Mouse (Mus musculus): ENCODE measurements around the gene Cyren.

DNA sequence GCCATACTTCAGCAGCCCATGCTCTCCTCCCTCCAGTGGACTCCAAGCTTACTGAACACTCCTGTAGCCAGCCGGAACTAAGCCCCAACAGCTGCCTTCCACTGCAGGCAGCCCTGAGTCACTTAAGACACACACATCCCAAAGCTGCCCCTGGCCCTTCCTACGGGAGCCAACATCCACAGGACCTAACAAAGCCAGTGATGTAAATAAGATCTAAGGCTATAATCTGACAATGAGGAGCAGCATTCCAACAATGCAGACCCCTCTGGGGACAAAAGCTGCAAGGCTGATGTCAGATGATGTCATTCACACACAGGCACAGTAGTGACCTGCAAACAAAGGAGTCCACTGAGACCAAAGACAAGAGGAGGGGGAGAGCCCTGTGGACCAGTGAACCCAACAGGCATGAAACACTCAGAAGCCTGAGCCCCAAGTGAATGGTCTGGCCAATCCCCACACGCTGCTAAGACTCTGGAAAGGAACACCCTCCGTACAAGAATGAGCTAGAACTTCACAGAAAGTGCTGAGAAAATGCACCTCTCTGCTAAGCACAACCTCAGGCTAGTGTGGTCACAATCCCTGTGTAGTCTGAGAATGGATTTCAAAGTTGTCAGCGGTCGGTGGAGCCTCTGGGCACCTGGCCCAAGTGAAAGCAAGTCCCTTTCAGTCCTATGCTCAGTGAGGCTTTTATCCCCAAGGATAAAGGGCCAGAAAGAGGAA is 9.4 kb upstream of the Cyren start:
- no peak for TF ChIP-seq TAL1 (IDR thresholded peaks at IDR 0.05; ENCODE audit: low read length)
- TF ChIP-seq GATA1 (IDR thresholded peaks at IDR 0.05; ENCODE audit: low read length), result no peak
